Mouse (Mus musculus): Measurements from ENCODE around the gene Rgs12.

The Rgs12 gene

DNA sequence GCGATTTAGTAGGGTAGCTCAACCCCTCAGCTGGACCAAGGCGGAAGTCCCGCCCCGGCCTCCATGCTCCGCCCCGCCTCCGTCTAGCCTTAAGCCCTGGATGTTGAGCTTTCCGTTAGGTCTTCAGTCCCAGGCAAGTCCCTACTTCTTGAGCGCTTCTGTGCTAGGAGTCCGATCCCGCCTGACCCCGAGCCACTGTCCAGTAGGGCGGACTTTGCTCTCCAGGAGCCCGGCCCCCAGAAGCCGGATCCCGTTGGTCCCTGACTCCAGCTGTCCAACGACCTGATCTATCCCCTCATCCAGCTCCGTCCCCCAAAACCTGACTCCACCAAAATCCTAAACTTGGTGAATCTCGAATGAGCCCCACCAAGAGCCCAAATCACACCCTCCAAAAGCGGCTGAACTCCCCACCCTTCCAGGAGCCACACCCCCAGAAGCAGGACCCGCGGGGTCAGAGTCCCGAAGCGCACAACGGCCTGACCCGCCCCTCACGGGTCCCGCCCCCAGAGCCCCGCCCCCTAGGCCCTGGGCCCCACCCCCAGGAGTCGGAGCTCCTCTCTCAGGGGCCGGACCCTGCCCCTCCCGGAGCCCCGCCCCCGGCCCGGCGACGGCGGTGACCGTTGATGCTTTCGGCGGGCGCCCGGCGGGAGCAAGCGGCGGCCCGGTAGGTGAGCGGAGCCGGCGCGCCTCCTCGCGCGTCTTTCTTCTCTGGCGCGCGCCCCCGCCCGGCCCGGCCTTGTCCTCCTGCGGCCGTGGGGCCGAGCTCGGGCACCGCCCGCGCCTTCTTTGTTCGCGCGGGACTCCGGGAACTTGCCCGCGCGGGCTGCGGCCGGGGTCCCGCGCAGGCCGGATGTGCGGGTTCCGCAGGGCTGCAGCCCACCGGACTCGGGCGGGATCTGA lies at the start of gene Rgs12:
Gene Rgs12 (plus strand): TSS at position 585 of the 900 bp plus-strand sequence.
- DNase-seq: peak; percentile 66

DNA sequence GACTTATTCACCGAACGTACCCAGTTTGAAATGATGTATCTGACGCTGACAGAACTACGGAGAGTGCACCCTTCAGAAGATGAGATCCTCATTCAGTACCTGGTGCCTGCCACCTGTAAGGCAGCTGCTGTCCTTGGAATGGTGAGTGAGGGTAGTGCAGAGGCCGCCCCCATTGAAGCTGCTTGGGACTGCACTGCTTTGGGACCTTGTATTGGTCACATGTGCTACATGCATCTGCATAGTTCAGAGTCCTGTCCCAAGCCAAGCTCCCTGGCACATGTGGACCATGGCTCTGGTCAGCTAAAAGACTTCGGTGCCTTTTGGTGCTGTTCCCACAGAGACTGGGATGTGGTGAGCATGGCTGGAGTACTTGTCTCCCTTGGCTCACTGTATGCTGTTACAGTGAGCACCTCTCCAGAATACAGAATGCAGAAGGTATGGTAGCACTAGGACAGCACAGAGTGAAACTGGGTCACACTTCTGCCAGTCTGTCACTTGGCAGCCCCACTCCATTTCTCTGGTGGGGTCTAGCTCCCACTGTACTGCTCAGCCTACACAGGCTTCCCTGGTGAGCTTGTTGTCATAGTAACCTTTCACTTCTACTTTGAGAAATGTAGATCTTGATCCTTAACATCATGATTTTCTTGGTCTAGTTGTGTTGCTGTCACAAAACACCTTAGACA lies 49.3 kb upstream of the Rgs12 start:
- DNase-seq: no peak

DNA sequence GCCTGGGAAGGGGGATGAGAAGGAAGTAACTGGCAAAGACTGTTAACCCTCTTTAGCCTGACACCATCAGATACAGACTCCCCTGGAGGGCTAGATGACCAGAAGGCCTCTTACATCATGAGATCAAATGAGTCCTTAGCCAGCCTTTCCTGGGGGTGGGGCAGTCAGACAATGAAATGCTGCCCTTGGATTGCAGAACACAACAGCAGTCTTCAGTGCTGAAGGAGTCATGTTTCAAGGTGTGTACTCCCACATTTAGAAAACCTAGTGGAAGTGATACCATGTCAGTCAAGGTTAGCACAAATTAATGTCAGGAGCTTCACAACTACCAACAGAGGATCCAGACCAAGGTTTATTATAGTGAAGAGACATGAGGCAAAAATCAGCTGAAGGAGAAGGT lies 46.9 kb upstream of the Rgs12 start:
- DNase-seq: no peak

- DNase-seq: peak; percentile 41
These were observed 46.3 kb upstream of the Rgs12 start for GRCm38 (mm10) chr5:34902811-34903385.

GRCm38 (mm10) chr5:34904412-34904811 lies 44.8 kb upstream of the Rgs12 start:
- no peak for DNase-seq

DNA sequence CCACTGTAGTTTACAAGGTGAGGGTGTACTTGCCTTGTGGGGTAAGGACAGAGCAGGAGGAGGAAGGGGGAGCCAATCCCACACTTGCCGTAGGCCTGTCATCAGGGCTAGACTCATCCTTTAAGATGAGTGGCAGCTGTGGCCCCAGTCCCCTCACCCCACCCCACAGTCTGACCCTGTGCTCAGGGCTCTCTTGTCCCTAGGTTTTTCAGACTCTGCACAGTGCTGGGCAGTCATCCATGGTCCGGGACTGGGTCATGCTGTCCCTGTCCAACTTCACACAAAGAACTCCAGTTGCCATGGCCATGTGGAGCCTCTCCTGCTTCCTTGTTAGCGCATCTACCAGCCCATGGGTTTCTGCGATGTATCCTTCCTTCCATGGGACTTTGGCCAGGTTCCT lies 42.0 kb upstream of the Rgs12 start:
- DNase-seq: no peak

- no peak for DNase-seq
These were observed 41.1 kb upstream of the Rgs12 start, which contains the start of gene Msantd1 for GRCm38 (mm10) chr5:34907910-34908725. Gene Msantd1, plus strand, starts transcription at chr5:34908012.

GRCm38 (mm10) chr5:34908726-34909633 lies 40.3 kb upstream of the Rgs12 start:
- DNase-seq: no peak

- DNase-seq: no peak
These were observed 39.4 kb upstream of the Rgs12 start for GRCm38 (mm10) chr5:34909634-34910503.

GRCm38 (mm10) chr5:34910504-34910815 lies 38.8 kb upstream of the Rgs12 start:
- no peak for DNase-seq

GRCm38 (mm10) chr5:34915801-34916200 lies 33.4 kb upstream of the Rgs12 start:
- peak; percentile 83 for DNase-seq

- DNase-seq: peak; percentile 41
These were observed 32.0 kb upstream of the Rgs12 start for GRCm38 (mm10) chr5:34917234-34917655.

DNA sequence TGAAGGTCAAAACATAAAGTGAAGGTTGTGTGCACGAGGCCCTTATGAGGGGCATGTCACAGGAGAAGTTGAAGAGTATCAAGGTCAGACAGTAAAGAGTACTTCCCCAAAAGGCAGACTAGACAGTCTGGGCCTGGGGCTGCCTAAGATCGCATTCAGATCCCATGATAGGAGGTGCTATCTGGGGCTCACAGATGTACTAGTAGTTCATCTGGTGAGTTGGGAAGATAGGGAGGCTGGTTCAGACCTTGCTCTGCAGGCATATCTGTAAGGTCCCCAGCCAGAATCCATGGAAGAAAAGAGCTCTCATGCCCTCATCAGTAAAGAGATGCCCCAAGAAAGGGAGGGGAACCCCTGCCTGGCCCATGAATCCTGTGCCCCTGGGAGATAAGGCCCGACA lies 30.5 kb upstream of the Rgs12 start:
- DNase-seq: no peak

- no peak for DNase-seq
These were observed 26.7 kb upstream of the Rgs12 start for GRCm38 (mm10) chr5:34922531-34922930.

GRCm38 (mm10) chr5:34923920-34924319 lies 25.3 kb upstream of the Rgs12 start:
- DNase-seq: no peak

GRCm38 (mm10) chr5:34924519-34924918 lies 24.7 kb upstream of the Rgs12 start:
- DNase-seq: no peak

DNA sequence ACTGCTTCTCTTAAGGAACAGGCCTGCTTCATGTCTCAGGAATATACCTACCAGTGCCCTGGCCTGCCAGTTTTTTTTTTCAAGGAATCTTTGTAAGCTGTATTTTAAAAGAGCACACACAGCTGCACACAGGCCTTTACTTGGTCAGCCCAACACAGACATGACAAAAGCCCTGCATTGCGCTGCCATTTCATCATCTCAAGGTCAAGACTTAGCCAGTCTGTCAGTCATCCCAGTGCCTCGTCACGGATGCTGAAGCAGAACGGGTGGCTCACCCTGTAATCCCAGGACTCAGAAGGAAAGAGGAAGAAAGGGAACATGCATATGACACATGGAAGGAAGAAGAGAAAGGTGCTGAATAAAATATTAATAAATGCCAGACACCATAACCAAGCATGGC lies 21.6 kb upstream of the Rgs12 start:
- DNase-seq: no peak

DNA sequence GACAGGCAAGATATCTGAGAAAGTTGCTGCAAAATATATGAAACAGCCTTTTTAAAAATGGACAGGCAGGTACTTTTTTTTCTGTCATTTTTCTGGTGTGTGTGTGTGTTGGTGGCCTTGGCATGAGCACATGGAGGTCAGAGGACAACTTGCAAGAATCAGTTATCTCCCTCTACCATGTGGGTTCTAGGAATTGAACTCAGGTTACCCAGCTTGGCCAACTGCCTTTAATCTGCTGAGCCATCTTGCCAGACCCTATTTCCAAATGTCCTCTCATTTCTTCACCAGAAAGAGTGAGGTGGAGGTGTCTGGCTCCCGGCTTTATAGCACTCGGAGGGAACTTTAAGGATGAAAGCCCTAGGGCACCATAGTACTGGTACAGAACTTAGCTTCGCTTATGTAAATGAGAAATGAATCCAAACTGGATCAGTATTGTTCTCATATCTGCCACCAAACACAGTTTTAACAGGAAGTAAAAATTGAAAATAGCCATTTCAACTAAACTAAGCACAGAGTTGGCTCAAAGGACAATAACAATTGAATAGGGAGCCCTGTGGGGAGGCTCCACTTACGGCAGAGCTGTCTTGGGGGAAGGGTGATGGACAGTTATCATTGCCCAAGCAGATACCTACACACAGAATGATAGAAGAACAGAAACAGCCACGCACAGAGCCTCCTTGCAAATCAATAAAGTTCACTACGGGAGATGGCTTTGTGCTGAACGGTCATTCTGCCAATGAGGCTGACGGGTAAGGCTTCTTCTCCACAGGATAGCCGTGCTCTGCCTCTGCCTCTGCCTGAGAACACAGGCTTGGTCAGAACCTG lies 18.9 kb upstream of the Rgs12 start:
- DNase-seq: no peak

- DNase-seq: no peak
These were observed 18.2 kb upstream of the Rgs12 start for GRCm38 (mm10) chr5:34931091-34931490.
